Mouse (Mus musculus) megakaryocyte-erythroid progenitor cell, adult 5-6 weeks (primary cell): Measurements from ENCODE around the gene 2310079G19Rik. TPM values are rescaled to one million over a fixed set of nuclear protein-coding genes. Genes with fewer than 3 reads are reported as not detected.

Experiments
- ATAC-seq: replicated peaks from 2 replicates; pipeline ENCODE4 v1.8.0; 2016; ENCODE audit warnings: mild to moderate bottlenecking, inconsistent platforms; ENCODE audit not compliant: severe bottlenecking, poor library complexity, low FRiP score, low TSS enrichment
- total RNA-seq, 2 experiments: library from RNA; stranded (forward) in 1 of 2; stranded (reverse) in 1 of 2; fragments of 200-1000, 215-1000 nt in 1 of 2; fragments of >200 nt in 1 of 2; fragmentation: Nextera tagmentation in 1 of 2; gene quantifications; 2 replicates each; pipeline ENCODE4 v1.2.3; 2014 to 2017

The 2310079G19Rik gene
- total RNA-seq (2014; fragmentation: Nextera tagmentation) (not detected in 2 replicates), total RNA-seq (2017) (not detected in 2 replicates)

DNA sequence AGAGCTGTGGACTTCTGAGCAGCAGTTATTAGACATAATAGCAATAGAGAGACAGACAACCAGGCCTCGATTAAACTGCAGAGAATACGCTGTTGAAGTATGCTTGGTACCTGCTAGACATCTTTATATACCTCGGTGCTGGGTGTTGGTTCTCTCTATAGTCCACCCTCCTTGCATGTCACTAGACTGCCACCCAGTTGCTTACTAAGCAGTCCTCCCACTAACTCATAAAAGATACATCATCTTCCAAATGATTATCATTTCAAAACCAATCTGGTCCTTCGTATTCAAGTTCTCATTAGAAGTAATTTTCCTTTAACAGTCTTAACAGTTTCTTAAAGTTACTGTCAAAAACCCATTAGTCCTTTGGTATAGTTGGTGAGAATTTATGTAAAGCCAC, at the start of gene 2310079G19Rik:
2310079G19Rik (minus strand) TSS at position 101 of the 400 bp plus-strand sequence.
- ATAC-seq = no peak

DNA sequence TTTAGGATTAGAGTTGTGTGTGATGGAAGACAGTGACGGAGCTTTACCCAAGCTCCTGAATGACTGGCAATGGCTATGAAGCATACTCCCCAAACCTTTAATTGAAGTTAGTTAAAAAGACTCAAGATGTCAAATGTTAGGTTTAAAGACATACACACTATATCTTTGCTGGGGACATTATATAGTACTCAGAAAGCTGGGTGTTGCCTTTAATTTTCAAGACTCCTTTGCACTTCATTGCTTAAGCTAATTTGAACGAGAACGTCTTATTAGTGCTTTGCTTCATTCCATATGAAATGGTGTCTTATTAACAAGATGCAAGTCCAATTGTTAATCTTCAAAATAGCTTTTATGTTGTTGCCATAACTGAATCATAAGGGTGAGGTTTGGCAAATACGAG, 44.1 kb upstream of the 2310079G19Rik start, which contains the start of gene Krtap27-1:
Krtap27-1 (minus strand) TSS at position 101 of the 400 bp plus-strand sequence.
- ATAC-seq = no peak

DNA sequence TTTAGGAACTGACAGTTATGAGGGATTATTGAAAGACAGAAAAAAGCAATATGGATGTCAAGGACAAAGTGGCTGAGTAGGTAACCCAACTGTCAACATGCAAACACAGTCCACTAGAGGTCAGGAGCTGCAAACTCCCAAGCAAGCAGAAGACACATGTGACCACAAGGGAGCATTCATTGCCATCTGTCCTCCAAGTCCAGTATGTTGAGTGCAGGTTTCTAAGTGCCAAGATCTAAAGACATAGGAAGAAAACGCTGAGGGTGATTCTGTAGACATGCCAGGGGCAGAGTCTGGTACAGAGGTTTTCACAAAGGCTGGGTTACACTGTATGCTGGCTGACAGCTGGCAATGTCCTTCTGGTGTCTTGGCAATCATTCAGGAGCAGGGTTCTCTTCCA, 30.0 kb upstream of the 2310079G19Rik start:
- no peak for ATAC-seq

DNA sequence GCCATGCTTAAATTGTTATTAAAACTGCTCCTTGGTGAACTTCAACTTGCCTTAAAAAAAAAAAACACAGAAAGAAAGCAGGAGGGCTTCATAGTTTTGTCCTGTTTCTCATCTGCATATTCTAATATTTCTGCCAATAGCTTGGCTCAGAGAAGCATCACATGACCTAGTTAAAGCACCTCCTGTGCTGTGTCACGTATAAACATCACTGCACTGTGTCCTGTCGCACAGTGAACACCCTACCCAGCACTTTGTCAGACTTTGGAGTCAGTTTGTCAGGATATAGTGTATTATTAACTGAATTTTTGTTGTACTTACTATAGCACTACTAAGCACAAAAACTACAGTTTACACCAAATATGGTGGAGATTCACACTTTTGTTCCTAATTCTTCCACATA, 24.5 kb upstream of the 2310079G19Rik start:
- ATAC-seq = no peak

DNA sequence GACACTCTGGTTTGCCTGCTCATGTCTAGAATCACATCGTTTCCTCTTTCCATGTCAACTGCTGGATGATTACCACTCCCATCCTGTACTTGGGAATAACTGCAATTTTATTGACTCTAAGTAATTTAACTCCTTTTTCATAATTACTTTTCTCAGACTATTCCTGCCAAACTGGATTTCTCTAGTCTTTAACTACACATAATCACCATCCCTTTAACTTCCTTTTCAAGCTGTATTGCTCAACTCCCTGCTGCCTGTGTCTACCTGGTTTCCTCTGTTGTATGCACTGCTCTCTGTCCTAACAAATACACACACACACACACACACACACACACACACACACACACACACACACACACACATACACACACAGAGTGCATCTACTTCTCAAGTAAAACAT, 23.6 kb upstream of the 2310079G19Rik start:
- ATAC-seq = no peak

DNA sequence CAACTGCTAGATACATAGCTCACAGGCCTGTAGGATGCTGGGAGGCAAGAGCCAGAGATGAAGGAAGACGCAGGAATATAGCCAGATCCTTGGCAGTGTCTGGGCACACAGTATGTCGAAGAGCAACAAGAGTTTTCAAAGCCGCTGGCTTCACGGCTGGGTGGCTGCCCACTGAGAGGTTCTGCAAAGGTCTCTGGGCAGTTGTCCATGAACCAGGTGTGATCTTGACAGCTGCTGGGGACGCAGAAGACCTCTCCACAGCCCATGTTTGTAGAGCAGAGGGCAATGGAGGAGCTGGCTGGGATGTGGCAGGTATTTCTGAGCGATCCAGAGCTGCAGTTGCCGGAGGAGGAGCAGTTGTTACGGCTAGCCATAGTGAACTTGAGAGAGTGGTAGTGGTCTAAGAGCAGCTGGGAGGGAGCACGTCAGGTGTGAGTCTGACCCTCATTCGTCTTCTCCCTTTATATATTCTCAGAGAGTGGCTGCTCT, 19.9 kb upstream of the 2310079G19Rik start, which contains the start of gene Krtap26-1:
Krtap26-1 (minus strand) TSS at position 439 of the 489 bp plus-strand sequence.
- no peak for ATAC-seq

DNA sequence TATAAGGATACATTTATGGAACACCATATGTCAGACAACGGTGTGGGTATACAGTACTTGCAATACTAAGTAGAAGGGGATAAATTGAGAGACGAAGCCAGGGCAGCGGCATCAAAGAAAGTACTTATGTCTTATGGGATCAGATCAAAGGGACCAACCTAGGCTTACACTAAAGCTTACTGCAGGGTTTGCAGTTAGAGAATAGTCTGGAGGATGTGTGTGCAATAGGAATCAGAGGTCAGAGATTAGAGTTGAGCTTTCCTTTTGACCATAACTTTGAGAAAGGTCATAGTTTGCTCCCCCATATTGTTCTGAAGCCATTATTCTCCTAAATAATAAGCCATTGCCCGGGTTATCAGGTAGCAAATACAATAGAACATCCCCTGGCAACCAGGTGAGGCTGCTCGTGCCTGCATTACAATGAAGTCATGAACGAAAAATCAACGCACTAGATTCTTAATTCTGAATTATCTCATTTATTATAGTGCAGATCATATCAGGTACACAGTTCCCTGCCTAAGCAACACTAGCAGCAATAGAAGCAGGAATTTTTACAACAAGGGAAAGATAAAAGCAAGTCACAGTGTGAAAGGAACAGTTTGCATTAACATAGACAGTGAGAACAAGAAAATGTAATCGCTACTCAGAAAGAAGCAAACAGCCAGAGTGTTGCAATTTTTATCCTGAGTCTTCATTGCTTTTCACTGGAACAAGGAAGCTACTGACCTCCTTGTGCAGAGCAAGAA, 19.1 kb upstream of the 2310079G19Rik start:
- no peak for ATAC-seq

DNA sequence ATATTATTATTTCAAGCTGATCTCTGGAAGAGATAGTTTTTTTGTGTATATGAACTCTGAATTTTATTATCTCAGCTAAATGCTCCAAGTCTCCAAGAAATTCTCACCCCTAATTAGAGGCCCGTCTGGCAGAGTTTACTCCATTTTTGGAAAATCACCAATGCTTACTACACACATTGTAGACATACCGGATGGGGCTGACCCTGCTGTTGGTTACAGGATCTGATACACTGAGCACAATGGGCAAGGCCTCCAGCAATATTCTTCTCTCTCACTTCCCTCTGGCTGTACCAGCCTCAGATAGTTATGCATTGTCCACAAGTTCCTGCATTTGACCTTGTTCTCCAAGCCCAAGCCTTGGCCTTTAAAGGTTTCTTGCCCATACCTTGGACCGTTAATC, 12.6 kb upstream of the 2310079G19Rik start:
- ATAC-seq = no peak

DNA sequence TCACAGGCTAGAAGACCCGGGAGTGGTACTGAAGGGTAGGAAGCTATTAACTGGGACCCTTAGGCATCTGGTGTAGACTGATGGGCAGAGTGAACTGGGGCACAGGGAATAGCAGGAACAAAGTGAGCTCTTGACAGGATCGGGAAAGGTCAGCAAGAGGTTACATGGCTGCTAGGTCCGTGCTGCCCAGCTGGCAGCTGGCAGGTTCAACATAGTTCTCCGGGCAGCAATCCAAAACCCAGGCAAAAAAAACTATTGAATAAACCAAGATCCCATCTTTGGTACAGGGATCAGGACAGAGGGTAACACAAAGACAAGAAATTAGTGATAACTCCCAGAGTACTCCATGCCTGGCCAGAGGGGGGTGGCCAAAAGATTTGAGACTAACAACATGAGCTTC, 7.7 kb upstream of the 2310079G19Rik start:
- no peak for ATAC-seq

DNA sequence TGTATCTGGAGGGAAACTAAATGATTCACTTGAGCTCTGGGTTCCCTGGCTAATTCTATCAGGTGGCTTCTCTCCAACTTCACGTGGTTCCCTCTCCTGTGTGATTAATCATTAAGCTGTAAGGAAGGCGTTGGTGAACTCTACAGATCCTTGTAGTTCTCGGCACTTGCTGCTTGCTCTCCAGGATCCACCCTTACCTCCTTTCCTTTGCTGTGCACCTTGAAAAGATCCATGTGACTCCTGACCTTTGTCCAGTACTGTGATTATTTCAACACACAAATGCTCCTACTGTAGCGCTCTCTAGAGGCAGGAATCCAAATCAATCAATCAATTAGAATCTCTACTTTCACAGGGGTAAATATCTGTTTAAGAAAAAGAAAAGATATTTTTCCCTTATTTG, 4.0 kb upstream of the 2310079G19Rik start:
- no peak for ATAC-seq

DNA sequence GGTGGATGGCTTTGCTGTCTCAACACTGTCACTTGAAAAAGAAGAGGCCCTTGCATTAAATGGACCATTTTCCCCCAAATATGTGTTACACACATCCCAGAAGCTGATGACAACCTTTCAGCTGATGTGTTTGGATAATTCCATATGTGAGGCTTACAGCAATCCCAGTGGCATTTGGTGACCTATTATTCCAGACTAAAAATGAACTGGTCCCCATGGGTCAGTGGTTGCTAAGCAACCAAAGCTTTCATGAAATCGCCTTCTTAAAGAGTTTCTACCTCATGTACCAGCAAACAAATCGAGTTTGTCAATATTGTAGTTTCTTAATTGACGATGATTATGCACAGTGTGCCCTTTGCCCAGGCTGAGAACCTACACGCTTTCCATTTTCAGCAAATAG, 14.8 kb downstream of the 2310079G19Rik start:
- ATAC-seq = no peak

DNA sequence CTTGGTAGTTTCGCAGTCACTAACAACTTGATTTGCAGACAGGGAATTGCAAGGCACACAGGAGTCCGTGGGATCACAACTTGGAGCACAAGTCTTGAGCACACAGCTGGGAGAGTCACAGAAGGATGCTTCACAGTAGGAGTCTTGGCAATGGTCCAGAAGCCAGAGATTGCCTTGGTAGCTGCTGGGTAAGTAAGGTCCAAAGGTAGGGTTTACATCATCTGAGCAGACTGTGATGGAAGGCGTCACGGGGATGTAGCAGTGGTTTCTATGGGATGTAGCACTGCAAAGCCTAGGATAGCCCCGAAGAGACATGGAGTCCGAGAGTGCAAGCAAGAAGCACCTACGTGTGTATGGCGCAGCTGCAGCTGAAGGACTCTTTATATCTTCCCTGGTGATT, 15.5 kb downstream of the 2310079G19Rik start, which contains the start of gene Krtap24-1:
Krtap24-1 (minus strand) TSS at position 358 of the 400 bp plus-strand sequence.
- no peak for ATAC-seq

DNA sequence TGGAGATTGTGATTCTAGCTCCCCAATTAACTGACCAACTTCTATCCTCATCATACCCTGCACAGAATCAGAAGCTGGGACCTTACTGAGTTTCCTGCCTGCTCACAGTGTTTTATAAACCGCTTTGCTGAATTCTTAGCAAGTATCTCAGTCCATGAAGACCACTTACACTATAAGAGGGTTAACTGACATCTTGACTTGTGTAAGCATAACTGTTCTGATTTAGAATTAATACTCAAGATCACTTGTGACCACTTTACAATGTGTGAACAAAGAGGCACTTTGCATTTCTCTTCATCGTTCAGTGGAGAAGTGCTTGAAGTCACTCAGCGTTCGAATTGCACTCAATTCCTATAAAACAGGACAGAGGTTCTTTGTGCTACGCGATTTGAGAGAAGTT, 22.9 kb downstream of the 2310079G19Rik start:
- ATAC-seq = no peak

DNA sequence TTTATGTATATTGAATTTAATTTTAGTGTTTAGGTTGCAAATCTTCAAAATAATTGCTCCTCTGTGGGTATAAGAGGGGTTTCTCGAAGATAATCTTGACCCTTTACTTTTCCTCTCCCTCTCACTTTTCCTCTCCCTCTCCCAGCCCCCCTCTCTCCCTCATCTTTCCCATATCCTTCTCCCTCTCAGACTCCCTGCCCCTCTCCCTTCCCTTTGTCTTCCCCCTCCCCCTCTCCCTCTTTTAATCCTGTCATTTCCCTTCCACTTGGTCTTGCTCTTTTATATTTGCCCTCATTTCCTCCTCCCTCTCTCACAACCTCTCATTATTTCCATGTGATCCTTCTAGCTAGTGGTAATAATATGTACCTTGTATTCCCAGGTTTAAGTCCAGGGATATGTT, 25.0 kb downstream of the 2310079G19Rik start:
- no peak for ATAC-seq

DNA sequence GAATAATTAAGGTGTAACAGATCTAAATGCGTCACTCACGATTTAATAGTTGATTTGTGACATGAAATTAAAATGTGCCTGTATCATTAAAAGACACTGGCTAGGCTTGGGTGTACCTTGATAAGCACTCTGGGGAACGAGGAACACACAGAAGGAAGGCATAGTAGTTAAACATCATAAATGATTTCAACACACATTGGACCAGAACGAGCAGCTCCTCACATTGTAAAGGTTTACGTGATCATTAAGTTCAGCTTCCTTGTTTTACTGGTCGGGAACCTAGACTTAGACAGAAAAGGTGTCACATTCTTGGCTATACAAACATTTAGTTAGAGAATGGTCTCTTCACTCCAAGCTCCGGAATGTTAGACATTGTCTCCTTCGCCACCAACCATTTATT, 27.2 kb downstream of the 2310079G19Rik start:
- ATAC-seq = no peak

DNA sequence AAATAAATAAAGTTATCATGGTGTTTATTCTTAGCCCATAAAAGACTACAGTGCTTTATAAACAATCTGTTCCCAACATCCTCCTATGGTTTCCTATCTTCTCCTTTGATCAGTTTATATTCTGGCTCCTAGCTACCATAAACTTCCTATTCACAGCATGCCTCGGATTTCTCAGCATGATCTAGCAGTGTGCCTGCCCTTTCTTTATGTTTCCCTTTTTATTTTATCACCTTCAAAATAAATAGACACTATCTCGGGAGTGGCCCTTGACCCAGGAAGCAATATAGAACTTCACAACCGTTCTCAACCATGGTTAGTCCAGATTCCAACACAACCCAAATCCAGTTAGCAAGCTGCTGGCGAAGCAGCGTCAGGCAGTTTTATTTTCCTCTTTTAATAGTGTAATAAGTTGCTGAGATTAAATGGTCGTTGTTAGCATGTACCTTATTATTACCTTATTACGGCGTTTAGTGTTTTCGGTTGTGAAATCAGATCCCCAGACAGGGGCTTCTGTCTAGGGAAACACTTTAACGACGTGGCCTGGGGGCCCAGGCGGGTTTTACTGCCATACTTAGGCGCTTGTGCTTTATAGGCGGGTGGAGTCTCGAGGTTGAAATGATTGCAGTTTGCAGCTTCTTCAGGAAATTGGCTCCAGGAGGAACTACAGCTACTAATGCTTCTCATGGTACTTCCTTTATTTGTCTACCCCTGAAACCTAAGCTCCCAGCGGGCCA, 27.8 kb downstream of the 2310079G19Rik start:
- no peak for ATAC-seq

DNA sequence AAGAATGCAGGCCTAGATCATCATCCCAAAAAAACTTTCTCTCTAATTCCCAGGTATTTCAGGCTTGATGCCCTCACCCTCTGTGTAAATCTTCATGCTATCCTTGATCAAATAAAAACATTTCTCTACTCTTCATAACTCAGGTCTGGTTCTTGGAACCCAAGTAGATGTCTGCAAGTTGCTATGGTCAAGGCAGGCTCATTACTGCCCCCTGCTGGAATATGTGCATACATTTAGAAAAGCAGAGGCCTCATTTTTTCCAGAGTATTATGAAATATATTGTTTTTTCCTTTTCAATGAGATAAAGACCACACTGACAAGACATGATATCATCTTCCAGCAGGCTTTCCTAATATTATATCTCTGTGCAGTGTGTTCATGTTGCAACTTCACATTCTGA, 34.7 kb downstream of the 2310079G19Rik start:
- ATAC-seq = no peak

DNA sequence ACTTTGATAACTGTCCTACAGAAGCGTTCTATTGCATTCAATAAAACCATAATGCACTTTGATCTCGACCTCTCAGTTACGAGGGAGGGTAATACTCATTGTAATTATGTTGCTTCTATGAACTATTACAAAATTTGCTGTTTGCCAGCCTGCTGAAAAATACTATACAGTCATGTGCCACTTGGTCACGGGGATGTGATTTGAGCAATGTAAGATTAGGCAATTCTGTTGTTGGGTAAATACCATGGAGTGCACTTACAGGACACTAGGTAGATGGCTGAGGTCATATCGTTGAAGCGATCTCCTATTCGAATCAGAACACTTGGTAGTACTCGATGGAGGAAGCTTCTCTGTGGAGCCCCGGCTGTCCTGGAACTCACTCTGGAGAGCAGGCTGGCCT, 44.1 kb downstream of the 2310079G19Rik start:
- no peak for ATAC-seq
